Mouse (Mus musculus): ENCODE measurements around the gene Rxylt1. TPM values are rescaled to one million over a fixed set of nuclear protein-coding genes. Genes with fewer than 3 reads are reported as not detected.

Gene Rxylt1
- total RNA-seq (2021), result 10 to 100 TPM; 43.1 to 49.7 TPM
- long read RNA-seq, experiment 1, full-length matches to known transcripts, result 42 of 65 reads
- long read RNA-seq, experiment 1, partial matches to known transcripts, result 2 of 65 reads
- long read RNA-seq, experiment 1, other reads (novel, unspliced or antisense), result 21 of 65 reads
- long read RNA-seq, experiment 2, full-length matches to known transcripts, result 29 of 52 reads
- long read RNA-seq, experiment 2, partial matches to known transcripts, result 0 of 52 reads
- long read RNA-seq, experiment 2, other reads (novel, unspliced or antisense), result 23 of 52 reads

DNA sequence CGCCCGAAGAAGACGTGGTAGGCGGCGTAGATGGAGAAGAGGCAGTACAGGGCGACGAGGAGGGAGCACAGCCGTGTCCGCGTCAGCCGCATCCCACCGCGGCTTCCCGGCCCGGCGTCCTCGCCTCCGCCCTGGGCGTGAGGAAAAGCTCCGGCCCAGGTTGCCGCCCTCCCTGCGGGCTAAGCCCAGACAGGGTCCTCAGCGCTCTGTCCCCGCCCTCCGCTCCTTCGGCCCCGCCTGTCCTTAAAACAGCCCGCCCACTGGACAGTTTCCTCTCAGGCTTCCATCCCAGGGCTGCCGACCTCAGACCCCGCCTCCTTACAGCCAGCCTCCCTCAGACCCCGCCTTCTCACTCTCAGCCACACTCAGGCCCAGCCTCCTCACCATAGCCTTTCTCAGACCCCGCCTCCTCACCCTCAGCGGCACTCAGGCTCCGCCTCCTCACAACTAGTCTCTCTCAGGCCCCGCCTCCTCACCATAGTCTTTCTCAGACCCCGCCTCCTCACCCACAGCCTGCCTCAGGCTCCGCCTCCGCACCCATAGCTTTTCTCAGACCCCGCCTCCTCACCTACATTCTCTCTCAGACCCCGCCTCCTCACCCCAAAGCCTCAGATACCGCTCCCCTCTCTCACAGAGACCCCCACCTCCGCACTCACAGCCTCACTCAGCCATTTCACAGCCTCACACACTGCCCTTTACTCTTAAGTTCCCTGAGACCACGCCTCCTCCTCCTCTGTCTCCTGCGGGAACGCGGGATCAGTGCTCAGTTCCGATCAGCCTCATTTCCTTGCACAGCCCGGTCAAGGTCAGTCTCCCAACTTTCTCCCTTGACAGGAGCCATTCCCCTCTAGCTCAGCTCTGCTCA, at the start of gene Rxylt1:
Gene Rxylt1 (minus strand): TSS at position 392 of the 865 bp plus-strand sequence.
- peak; percentile 82 to 94 for DNase-seq (ENCODE audit: low spot score in 2 of 2)

DNA sequence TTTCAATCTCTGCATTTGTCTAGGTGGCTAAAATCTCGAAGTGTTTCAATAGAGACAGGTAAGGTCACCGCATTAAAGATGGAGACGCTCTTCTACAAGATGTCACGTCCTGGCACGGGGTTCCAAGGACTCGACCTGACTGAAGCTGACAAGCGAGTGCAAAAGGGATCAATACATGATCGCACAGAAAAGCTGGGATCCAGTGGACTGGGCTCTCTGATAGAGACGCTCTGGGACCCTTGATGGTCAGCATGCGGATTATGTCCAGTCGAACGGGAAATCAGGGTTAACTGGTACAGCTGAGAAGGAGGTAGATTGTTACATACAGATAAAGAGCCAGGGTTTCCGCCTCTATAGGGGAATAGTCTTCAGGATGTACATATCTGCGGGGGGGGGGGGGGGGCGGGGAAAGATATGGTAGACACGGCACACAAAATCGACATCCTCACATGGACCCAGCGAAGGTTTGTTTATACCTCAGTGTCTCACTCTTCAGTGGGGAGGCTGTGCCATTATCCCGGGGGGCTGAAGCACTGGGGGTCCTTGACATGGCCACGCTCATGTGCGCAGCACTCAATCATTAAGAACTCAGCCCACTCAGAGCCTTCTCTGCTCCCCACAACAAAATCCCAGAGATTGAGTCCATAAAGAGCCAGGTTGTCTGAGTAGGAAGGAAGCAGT, 24.3 kb upstream of the Rxylt1 start:
- no peak for DNase-seq (ENCODE audit: low spot score in 2 of 2)

DNA sequence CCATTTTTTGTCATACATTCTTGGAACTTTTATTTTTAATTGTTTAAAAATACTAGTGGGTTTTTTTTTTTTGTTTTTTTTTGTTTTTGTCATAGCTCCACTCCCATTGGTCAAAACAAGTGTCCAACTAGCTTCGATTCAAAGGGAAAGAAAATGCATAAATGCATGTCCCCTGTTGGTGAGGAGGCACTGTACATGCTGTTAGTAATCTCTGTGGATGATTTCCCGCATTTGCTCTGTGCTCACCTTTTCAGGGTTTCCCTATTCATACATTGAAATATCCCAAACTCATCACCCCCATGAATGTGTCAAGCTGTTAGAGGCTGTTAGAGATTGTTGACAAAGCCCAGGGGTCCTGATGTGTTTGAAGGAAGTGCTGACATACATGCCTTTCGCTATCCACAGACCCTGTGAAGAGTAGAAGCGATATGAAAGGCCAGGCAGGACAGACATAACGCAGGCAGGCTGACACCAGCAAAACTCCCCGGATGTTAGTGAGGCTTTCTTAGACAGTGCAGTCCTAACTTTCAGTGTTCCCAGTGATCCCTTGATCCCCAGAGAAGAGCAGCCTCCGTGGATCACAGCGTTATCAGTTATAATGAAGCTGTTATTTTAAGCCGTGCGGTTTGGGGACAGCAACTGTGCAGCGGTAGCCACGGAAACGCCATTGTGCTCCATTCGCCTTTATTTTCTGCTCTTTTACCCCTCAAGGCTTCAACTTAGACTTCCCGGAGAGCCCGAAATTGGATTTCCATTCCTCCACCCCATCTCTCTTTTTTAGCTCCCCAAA, 23.5 kb upstream of the Rxylt1 start:
- DNase-seq (ENCODE audit: low spot score in 2 of 2), result no peak

DNA sequence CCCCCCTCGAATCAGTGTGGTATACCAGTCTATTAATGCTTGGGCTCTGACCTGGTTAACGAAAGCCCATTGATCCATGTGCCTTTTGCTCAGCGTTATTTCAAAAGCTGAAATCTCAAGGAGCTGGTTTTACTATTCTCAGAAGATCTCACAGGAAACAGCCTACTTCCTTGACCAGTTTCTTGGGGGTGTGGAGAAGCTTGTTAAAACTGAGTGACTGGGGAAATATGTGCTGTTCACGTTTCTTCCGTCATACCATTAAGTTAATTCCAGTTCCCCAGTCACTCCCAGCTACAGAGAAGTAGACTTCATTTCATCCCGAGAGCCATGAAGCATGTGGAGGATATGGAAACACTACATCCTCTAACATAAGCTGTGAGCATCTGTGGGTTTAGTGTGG, 22.3 kb upstream of the Rxylt1 start:
- DNase-seq (ENCODE audit: low spot score in 2 of 2), result no peak

DNA sequence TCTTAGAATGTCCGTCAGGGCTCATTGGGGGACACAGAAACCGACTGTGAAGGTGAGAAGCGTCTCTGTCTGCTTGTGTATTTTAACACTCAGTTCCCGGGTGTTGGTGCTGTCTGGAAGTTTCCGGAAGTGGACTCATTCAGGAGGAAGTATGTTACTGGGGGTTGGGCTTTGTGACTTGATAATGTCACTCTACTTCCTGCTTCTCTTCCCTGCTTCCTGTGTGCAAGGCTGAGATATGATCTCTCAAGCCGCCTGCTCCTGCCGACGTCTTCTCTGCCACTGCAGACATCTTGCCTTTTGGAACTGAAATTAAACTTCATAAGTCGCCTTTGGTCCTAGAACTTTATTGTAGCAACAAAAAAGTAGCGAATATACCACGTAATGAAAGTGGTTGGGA, 19.5 kb upstream of the Rxylt1 start:
- DNase-seq (ENCODE audit: low spot score in 2 of 2), result no peak

DNA sequence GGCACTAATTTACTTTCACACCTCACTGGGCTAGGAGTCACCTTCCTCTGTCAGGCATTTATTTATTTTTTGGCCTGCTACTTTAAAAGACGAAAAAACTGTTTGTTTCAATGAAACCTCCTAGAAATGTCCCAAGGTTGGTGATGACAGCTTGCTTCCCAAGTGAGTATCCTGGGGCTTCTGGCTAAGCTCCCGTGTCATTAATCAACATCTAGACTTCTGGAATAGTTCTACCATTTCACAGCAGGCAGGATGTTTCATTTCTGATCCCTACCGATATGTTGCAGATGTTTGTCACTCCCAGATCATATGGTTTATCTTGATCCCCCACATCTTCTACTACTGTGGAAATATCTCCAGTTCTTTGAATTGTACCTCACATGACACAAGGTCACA, 9.5 kb upstream of the Rxylt1 start:
- DNase-seq (ENCODE audit: low spot score in 2 of 2), result no peak

DNA sequence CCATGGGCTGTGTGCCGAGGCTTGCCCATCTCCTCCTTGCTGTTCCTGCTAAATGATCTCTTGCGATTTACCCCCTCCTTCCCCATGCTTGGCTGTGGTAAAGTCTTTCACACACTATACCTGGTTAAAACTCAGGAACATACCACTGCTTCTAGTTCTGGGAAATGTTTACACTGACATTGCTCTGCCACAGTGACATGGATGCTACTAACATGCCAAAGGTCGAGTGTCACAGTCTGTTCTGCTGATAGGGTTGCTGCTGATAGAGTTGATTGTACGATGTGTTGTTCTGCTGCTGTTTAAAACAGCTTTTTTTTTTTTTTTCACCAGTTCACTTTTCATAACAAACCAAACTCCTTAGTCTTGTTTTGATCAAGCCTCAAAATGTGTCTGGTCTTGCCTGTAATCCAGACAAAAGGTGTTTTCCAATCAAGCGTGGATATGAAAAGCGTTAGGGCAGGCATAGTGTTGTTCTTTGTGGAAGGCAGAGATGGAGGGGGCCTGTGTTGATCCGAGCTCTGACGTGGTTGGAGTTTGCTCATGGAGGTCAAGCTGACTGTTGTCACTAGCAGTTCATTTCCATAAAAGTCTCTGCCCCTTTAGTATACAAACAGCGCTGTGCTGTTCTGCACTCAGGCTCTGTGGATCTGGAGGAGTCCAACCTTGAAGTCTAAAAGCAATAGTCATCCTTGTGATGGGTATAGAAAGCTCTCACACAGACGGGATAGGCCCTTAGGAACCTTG, 8.9 kb upstream of the Rxylt1 start:
- DNase-seq (ENCODE audit: low spot score in 2 of 2), result no peak

DNA sequence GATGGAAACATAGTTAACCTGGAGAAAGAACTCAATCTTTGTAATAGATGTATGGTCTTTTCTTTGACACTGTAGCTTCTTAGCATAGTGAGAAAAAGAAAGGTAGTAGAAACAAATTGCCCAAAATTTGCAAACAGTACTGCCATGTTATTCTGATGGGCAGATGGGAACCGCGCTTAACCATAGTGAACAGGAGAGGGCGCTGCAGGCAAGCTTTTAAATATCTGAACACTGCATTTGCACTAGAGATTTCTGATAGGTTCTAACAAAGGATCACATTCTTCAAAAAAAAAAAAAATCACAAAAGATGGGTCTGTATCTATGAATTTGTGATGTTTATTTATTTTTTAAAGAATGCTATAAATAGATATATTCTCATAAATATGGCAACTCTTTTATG, 8.2 kb upstream of the Rxylt1 start:
- peak; percentile 43 to 48 for DNase-seq (ENCODE audit: low spot score in 2 of 2)

DNA sequence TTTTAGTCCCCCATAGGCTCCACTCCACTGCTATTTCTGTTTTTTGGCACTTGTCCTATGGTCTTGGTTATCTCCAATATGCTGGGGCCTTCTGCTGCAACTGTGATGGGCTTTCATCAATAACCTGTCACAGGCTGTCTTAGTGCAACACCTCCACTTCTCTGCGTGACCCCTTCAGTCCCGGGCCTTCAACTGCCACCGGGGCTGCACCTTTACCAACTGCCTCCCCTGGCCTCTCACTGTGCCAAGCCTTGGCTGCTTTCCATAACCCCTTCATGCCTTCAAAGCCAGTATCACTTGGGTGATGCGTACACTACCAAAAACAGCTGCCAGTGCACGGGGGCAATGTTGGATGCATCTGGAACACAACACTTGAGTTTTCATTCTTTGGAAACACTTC, 5.5 kb upstream of the Rxylt1 start:
- DNase-seq (ENCODE audit: low spot score in 2 of 2), result no peak

DNA sequence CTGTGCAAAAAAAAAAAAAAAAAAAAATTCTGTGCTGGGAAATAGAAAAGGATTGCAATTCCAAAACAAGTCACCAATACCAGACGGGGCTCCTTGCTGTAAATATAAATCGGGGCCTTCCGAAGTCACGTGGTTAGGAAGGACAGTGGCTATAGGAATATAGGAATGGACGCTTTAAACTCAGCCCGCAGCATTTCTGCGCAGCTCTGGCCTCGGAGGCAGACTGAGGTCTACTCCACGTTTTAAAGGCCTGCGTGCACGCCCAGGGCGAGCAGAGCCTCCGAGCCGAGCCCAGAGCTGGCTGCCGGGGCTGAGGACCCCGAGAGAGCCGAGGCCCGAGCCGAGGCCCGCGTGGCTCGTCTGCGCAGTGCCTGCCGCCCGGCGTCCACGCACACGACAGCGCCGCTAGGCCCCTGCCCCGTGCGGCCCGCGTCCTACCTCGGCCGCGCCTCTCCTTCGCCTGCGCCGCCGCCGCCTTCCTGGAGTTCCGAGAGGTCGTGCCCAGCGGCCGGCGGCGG, 650 bp downstream of the Rxylt1 start:
- DNase-seq (ENCODE audit: low spot score in 2 of 2), result no peak

DNA sequence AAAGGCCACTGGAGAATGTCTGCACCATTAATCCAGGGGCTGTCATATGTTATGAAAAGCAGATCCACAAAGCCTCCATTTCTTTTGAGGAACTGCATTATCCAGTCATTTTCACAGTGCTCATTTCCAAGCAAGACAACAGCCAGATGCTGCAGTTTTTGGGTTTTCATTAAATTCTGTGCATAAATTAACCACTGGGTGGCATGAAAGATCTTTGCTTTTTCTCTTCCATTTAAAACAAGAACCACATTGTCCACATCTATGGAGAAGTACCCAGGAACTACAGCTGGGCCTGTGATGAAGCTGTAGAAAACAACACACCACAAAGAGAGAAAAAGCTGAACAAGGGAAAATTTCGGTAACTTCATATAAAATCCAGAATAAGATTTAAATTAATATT, 6.7 kb downstream of the Rxylt1 start:
- no peak for DNase-seq (ENCODE audit: low spot score in 2 of 2)

DNA sequence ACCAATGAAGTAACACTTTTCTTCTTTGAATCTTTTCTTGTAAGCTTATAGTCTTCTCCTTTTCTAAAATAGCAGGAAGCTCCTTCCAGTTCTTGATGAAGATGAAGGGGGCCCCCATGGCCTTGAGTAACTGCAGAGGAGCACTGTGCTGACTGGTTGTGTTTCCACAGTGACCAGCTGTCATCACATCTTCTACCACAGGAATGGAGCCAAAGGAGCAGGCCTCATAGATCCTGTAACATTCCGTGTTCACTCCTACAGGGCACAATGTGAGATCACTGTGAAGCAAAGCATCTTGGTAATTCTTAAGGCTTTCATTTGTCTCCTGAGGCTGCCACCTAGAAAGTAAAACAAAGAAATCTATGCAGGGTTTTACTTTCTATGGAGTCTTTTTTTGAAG, 15.8 kb downstream of the Rxylt1 start:
- DNase-seq (ENCODE audit: low spot score in 2 of 2), result no peak

DNA sequence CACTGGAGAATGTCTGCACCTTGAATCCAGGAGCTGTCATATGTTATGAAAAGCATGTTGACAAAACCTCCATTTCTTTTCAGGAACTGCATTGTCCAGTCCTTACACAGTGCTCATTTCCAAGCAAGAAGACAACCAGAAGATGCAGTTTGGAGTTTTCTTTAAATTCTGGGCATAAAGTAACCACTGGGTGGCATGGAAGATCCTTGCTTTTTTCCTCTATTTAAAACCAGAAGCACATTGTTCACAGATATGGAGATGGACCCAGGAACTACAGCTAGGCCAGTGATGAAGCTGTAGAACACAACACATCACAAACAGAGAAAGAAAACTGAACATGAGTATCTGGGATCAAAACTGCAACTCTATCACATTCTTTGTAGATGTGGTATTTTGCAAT, 28.0 kb downstream of the Rxylt1 start:
- DNase-seq (ENCODE audit: low spot score in 2 of 2), result no peak

DNA sequence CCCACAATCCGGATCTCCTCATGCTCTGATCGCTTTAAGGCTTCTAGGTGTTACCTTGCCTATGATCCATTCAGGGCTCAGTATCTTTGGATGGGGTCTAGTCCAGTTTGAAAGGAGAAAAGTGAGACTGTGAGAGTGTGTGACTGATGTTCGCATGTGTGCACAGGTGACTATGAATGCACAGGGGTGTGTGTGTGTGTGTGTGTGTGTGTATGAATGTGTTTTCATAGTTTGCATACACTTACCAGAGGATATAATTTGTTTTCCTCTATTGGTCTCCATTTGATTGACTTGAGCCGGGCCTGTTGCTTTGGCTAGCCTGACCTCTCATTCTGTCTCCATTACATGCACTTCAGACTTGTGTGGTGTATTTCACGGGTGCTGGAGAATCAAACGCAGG, 41.3 kb downstream of the Rxylt1 start:
- no peak for DNase-seq (ENCODE audit: low spot score in 2 of 2)

DNA sequence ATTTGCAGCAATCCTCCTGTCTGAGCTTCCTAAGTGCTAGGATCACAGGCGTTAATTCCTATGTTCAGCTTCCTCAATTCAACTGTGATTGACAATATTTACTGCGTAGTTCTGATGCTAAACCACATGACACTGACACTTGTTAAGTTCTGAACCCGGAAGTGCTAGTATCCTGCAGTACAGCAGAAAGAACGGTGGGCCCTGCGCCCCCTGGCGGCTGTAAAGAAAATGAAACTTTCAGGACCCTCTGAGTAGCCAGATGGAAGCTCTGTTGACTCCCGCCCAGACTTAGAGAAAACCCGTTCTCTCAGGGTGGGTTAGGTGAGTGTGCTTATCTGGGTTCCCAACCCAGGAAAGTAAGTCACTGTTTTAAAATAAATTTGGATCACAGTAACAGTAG, 42.6 kb downstream of the Rxylt1 start:
- DNase-seq (ENCODE audit: low spot score in 2 of 2), result peak in 1 of 2 experiments; percentile 53

DNA sequence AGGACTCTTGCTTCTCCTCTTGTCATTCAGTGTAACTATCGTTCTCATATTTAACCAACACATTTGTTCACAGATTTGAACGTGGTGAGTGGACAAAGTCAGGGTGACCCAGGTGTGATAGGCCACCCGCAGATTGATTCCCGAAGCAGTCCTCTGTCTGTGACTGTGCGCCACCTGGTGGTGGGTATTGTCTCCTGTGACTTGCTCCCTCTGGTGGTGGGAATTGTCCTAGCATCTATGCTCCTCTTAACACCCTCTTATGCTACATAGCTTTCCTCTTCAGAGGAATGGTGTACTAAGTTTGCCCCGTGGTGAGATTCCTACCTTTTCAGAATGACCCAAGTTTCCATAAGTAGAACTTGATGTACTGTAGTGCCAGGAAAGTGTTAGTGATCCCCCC, 45.3 kb downstream of the Rxylt1 start:
- peak; percentile 71 to 81 for DNase-seq (ENCODE audit: low spot score in 2 of 2)

DNA sequence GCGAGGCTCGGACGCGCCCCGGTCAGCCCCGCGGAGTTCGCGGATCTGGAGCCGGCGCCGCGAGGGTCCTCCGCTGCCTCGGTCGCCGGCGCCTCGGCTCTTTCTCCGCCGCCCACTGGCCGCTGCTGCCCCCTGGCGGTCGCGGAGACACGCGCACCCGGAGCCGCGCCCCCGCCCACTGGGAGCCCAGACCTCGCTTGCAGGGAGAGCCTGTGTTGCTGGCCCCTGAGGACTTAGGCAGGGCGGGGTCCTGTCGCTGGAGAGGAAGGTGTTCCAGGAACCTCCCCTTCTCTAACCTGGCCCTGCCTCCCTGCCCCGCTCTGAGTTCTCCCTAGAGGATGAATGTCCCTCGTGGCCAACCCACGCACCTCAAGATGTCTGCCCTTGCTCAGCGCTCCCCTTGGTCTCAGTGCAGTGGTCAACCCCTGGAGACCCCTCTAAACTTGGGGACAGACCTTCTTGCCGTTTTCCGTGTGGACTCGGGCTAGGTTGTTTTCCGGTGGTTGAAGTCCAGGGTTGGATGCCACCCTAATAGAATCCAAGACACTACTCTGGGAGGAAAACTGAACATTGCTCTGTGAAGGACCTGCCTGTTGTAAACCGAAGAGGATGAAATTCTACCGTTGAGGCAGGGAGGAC, 49.3 kb downstream of the Rxylt1 start:
- DNase-seq (ENCODE audit: low spot score in 2 of 2), result peak; percentile 83 to 87

DNA sequence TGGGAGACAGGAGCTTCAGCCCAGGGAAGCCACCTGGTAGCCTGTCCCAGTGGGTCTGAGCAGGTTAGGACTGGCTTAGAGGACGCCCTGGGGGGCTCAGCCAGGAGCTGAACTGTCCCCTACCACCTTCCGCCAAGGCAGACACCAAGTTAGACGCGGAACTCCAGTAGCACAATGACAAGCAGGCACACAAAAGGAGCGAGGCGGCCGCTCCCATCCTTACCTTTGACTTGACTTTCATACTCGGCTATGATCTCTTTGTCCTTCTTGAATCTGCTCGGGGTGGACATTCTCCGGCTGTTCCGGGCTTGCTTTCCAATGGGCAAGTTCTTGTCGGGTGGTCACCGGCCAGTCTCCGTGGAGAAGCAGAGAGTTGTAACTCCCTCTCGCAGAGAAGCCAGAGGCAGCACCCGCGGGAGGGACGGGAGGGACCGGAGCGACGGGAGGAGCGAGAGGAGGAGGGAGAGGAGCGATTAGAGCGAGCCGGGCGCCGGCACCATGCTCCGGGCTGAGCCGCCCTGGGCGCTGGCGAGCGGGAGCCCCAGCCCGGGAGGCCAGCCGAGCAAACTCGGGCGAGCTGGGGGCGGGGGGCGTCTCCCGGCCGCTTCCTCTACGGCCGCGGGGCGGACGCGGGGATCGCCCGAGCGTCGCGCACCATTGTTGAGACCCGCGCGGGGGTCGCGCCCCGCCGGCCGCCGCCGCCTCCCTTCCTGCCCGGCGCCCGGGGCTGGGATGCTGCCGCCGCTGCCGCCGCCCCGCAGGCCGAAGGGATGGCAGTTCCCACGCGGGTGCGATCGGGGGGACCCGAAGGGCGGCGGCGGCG, 50.1 kb downstream of the Rxylt1 start, which contains the start of gene Srgap1:
Gene Srgap1 (minus strand): TSS at position 412 of the 823 bp plus-strand sequence.
- DNase-seq (ENCODE audit: low spot score in 2 of 2), result peak; percentile 54 to 62

DNA sequence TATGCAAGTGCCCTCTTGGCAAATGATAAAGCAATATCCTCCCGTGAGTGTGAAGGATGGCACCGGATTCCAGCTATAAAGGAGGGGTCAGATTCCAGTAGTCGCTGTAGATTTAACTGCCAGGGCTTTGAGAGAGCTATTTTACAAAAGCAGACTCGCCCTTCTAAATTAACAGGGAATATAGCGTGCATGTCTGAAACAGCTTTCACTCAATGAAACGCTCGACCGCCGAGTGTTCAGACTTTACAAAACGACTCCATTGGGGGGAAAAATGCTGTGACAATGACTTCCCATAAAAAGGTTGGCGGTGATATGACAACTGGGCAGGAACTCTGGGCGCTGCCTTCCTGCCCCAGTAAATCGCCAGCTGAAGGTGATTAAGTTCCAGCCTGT, 50.7 kb downstream of the Rxylt1 start:
- DNase-seq (ENCODE audit: low spot score in 2 of 2), result no peak

All from gastrocnemius, postnatal 4 days (tissue).